Mouse (Mus musculus) liver, embryonic 14.5 days (tissue): ENCODE data around the gene Gtf2e1.

Source experiments
- CTCF ChIP-seq: IDR thresholded peaks from 2 replicates; pipeline ENCODE4 v1.5.1; 2016; ENCODE audit warnings: antibody characterized with exemption, low read depth, control low read depth
- EP300 ChIP-seq: IDR thresholded peaks from 2 replicates; pipeline ENCODE4 v1.6.1; 2016; ENCODE audit warnings: antibody characterized with exemption, low read depth

DNA sequence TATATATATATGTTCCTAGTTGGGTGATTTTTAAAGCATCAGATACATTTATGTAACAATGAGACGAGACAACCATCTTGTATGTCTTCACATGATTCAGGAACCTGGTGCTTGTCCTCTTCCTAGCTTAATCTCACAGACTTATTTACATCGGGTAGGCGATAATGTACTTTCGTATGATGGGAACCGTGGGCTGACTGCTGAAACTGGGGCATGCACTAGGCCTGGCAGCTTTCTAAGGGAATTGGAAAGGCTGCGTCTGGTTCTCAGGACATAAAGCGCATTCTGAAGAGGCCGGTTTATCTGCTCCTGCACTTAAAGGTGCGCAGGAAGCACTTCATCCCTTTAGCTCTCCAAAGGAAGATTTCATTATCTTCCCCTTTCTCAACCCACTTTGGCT is 32.8 kb downstream of the Gtf2e1 start:
- no peak for TF ChIP-seq EP300
- TF ChIP-seq CTCF = no peak
